ENCODE assay signal across 19 mouse cellular contexts in the genomic region with DNA sequence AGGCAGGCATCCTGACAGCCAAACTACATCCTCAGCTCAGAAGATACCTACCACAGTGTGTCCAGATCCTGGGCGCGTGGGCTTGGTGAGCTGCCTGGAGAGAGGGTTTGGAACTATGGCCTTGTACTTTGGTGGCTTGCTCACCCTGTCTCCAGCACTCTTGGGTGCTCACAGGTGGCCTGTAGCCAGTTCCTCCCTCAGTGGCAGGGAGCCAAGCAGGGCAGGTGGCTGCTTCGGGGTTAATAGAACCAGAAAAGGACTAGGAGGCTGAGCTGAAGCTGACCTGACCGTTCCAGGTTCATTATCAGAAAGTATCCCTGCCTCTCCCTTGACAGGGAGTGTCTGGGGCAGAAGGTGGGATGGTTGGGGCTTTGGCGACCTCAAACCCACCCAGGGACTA. TPM values are rescaled to one million over a fixed set of nuclear protein-coding genes. Genes with fewer than 3 reads are reported as not detected.
DNase-seq lines count a peak whose midpoint lies in the region; ATAC-seq and TF ChIP-seq lines count a peak whose summit lies in the region.
"Had no signal": no experiment of that assay in that cellular context is flagged by ENCODE, and none has a peak within 500 bp of the region (broad histone marks: within the 10 kb centered on the region; RNA-seq: fewer than 3 reads in every experiment).

No protein-coding gene starts in this region.

- H3K4me2 ChIP-seq in stomach, postnatal 0 days (replicated peaks; ENCODE audit: low read depth), result no peak overlapping the region
- H3K4me2 ChIP-seq: forebrain, embryonic 12.5 days; heart, embryonic 11.5 days; limb, embryonic 13.5 days had no signal

- no peak for TF ChIP-seq EP300 in stomach, postnatal 0 days (optimal IDR thresholded peaks at IDR 0.05)

- no peaks in the 10 kb centered on the region for H3K9me3 ChIP-seq in stomach, postnatal 0 days (ENCODE audit: control insufficient read depth, low read length)
- H3K9me3 ChIP-seq: forebrain, embryonic 12.5 days; limb, embryonic 13.5 days had no signal

- DNase-seq in adrenal gland, adult 2 months, result peak; percentile 15
- DNase-seq in adrenal gland, adult 8-10 months, result no peak
- peak; percentile 28 to 29 for DNase-seq in heart, postnatal 10 days
- no peak for DNase-seq in heart, adult 11 months
- DNase-seq in spleen, adult 2 months (ENCODE audit: low read depth in 1 of 2, low spot score in 2 of 2), result no peak
- DNase-seq in spleen, adult 12 weeks (ENCODE audit: low spot score), result no peak
- peak; percentile 52 for DNase-seq in stomach, postnatal 0 days (ENCODE audit: low spot score)
- DNase-seq: gastrocnemius, postnatal 25 days; liver, postnatal 0 days; lung, postnatal 36 days; midbrain, embryonic 14.5 days; thymus, adult 2 months had no signal

- TF ChIP-seq CTCF in spleen, adult 2 months (IDR thresholded peaks at IDR 0.05; ENCODE audit: extremely low read depth, insufficient read depth, insufficient read length, insufficient replicate concordance), result no peak
- no peak for TF ChIP-seq CTCF in stomach, postnatal 0 days (IDR thresholded peaks at IDR 0.05; ENCODE audit: low read depth)

- no peak overlapping the region for H3K4me3 ChIP-seq in spleen, adult 2 months (ENCODE audit: extremely low read depth, insufficient read depth, insufficient read length)
- no peak overlapping the region for H3K4me3 ChIP-seq in stomach, postnatal 0 days (ENCODE audit: low read depth, low read length)
- H3K4me3 ChIP-seq: forebrain, embryonic 12.5 days; layer of hippocampus, adult 2 months; left cerebral cortex, adult 2 months; limb, embryonic 13.5 days had no signal

- 43% methylated on average over 5 of the region's 5 CpGs for WGBS in spleen, adult 2 months
- 65% methylated on average over 5 of the region's 5 CpGs for WGBS in stomach, postnatal 0 days

- H3K27me3 ChIP-seq in spleen, adult 2 months (ENCODE audit: control insufficient read depth, insufficient read depth, low read length), result no peaks in the 10 kb centered on the region
- no peaks in the 10 kb centered on the region for H3K27me3 ChIP-seq in stomach, postnatal 0 days (ENCODE audit: control insufficient read depth, insufficient read depth, low read length)
- H3K27me3 ChIP-seq: CH12.LX; forebrain, embryonic 12.5 days; limb, embryonic 13.5 days had no signal

- H3K36me3 ChIP-seq in spleen, adult 2 months (ENCODE audit: control insufficient read depth, insufficient read depth, low read length), result no peaks in the 10 kb centered on the region
- H3K36me3 ChIP-seq in stomach, postnatal 0 days (ENCODE audit: control insufficient read depth, insufficient read depth, low read length), result no peaks in the 10 kb centered on the region
- H3K36me3 ChIP-seq: forebrain, embryonic 12.5 days; limb, embryonic 13.5 days had no signal

- ATAC-seq in stomach, postnatal 0 days (ENCODE audit: low FRiP score, low TSS enrichment), result no peak
- ATAC-seq in erythroblast, adult 5-6 weeks (replicated peaks; ENCODE audit: low FRiP score, poor library complexity, severe bottlenecking), result no peak
- ATAC-seq: liver, postnatal 0 days had no signal

- peak overlapping the region; percentile 25; the same call in 1 of the 2 replicates for H3K27ac ChIP-seq in spleen, adult 2 months (ENCODE audit: insufficient read depth, low read length)
- no peak overlapping the region for H3K27ac ChIP-seq in stomach, postnatal 0 days (replicated peaks)
- H3K27ac ChIP-seq: forebrain, embryonic 12.5 days; layer of hippocampus, adult 2 months; left cerebral cortex, adult 2 months; limb, embryonic 13.5 days had no signal

- no peak for TF ChIP-seq POLR2A in spleen, adult 2 months (IDR thresholded peaks at IDR 0.05; ENCODE audit: low read depth, low read length)

- H3K4me1 ChIP-seq in spleen, adult 2 months (ENCODE audit: control insufficient read depth, insufficient read depth, insufficient read length), result peaks cover 39% of the 10 kb centered on the region; the same call in 1 of the 2 replicates
- H3K4me1 ChIP-seq in stomach, postnatal 0 days (replicated peaks; ENCODE audit: control insufficient read depth, insufficient read depth), result no peaks in the 10 kb centered on the region
- H3K4me1 ChIP-seq: forebrain, embryonic 12.5 days; limb, embryonic 13.5 days had no signal

- intact Hi-C loops in heart, postnatal 10 days (cut with DNase I), result loop anchor here (5.0 kb wide), 1 partner anchor 49 kb away; a partner anchor contains a TSS

- H3K9ac ChIP-seq in stomach, postnatal 0 days (ENCODE audit: low read length), result peak overlapping the region; percentile 3; the same call in 1 of the 2 replicates
- H3K9ac ChIP-seq: forebrain, embryonic 12.5 days; limb, embryonic 13.5 days; liver, postnatal 0 days had no signal

RNA-seq across cellular contexts. Expression of a gene that starts 48.3 kb away (rescaled TPM):
- total RNA-seq in adrenal gland, adult 2 months (2021), result 1 to 10 TPM; 6.1 to 7.0 TPM
- 3.1 and 4.3 TPM in 2 replicates for polyA plus RNA-seq in adrenal gland, adult 2 months (2012; rRNA removed)
- 1 to 10 TPM; 6.7 to 8.9 (median 8.1) TPM for total RNA-seq in adrenal gland, adult 8-10 months (2022)
- total RNA-seq in heart, postnatal 10 days (2021), result 10 to 100 TPM; 10.2 to 10.7 TPM
- 51.1 and 65.9 TPM in 2 replicates for polyA plus RNA-seq in spleen, adult 2 months (2012; rRNA removed)
- polyA plus RNA-seq in stomach, postnatal 0 days (2015; fragmentation: Nextera tagmentation; extraction: Ambion mirVana), result 2.3 and 2.4 TPM in 2 replicates
- total RNA-seq in erythroblast, adult 5-6 weeks (2015; ENCODE audit: low replicate concordance), result 16.1 and 19.6 TPM in 2 replicates
- 19.0 and 19.8 TPM in 2 replicates for total RNA-seq in erythroblast, adult 5-6 weeks (2017; ENCODE audit: low replicate concordance)

Comparison
In these comparisons a context has a peak if more than half of its experiments do, and no peak if none do; other contexts are left out.
1. DNase-seq: peak in adrenal gland, adult 2 months (single experiment), heart, postnatal 10 days (2 of 2) and stomach, postnatal 0 days (single experiment); none in adrenal gland, adult 8-10 months (single experiment), heart, adult 11 months (single experiment), spleen, adult 2 months (0 of 2) and spleen, adult 12 weeks (single experiment).